Mouse (Mus musculus): ENCODE data around the gene Ric8a.
"Not testable (repeated sequence)": the region's sequence is repeated elsewhere in the genome, so short reads cannot be mapped to it uniquely, and the experiment has no call there.

Gene Ric8a

GRCm38 (mm10) chr7:140890636-140891035, 33.9 kb downstream of the Ric8a start:
- DNase-seq (ENCODE audit: low spot score) = not testable (repeated sequence)

GRCm38 (mm10) chr7:140894031-140894430, 37.3 kb downstream of the Ric8a start:
- DNase-seq (ENCODE audit: low spot score) = no peak

- no peak for DNase-seq (ENCODE audit: low spot score)
These were observed 37.9 kb downstream of the Ric8a start for GRCm38 (mm10) chr7:140894611-140895010.

GRCm38 (mm10) chr7:140897863-140898262, 41.1 kb downstream of the Ric8a start:
- DNase-seq (ENCODE audit: low spot score) = no peak

- no peak for DNase-seq (ENCODE audit: low spot score)
These were observed 42.4 kb downstream of the Ric8a start for GRCm38 (mm10) chr7:140899121-140899520.

GRCm38 (mm10) chr7:140900220-140900619, 43.5 kb downstream of the Ric8a start, which contains the start of gene Cox8b:
Gene Cox8b, minus strand, starts transcription at chr7:140900446.
- DNase-seq (ENCODE audit: low spot score) = no peak

- DNase-seq (ENCODE audit: low spot score) = no peak
These were observed 45.5 kb downstream of the Ric8a start for GRCm38 (mm10) chr7:140902036-140902875.

GRCm38 (mm10) chr7:140903212-140903611, 46.5 kb downstream of the Ric8a start:
- DNase-seq (ENCODE audit: low spot score) = peak; percentile 55

- DNase-seq (ENCODE audit: low spot score) = no peak
These were observed 48.9 kb downstream of the Ric8a start for GRCm38 (mm10) chr7:140905642-140906081.

GRCm38 (mm10) chr7:140907131-140907530, 50.4 kb downstream of the Ric8a start:
- no peak for DNase-seq (ENCODE audit: low spot score)

- DNase-seq (ENCODE audit: low spot score) = no peak
These were observed 50.9 kb downstream of the Ric8a start for GRCm38 (mm10) chr7:140907697-140908096.

- DNase-seq (ENCODE audit: low spot score) = no peak
These were observed 51.4 kb downstream of the Ric8a start for GRCm38 (mm10) chr7:140908181-140908580.

- DNase-seq (ENCODE audit: low spot score) = peak; percentile 62
These were observed 51.9 kb downstream of the Ric8a start for GRCm38 (mm10) chr7:140908634-140909107.

- no peak for DNase-seq (ENCODE audit: low spot score)
These were observed 55.5 kb downstream of the Ric8a start for GRCm38 (mm10) chr7:140912293-140912692.

GRCm38 (mm10) chr7:140912846-140913482, 56.2 kb downstream of the Ric8a start:
- DNase-seq (ENCODE audit: low spot score) = no peak

All from T-cell, adult 2 months (primary cell).